Mouse (Mus musculus) ES-E14 (cell line): ENCODE measurements around the gene Papolb.

Experiments used
- CHD2 ChIP-seq: IDR thresholded peaks from 2 replicates; pipeline ENCODE4 v1.6.1; 2014; ENCODE audit warnings: mild to moderate bottlenecking, low read depth, low read length, inconsistent platforms
- HCFC1 ChIP-seq: IDR thresholded peaks from 2 replicates; pipeline ENCODE4 v1.6.1; 2012; ENCODE audit warnings: low read length, inconsistent platforms, borderline replicate concordance; ENCODE audit not compliant: insufficient read depth
- ZC3H11A ChIP-seq: IDR thresholded peaks from 2 replicates; pipeline ENCODE4 v1.6.1; 2012; ENCODE audit warnings: low read depth, mild to moderate bottlenecking, inconsistent platforms, low read length, borderline replicate concordance
- ZNF384 ChIP-seq: IDR thresholded peaks from 2 replicates; pipeline ENCODE4 v1.6.1; 2012; ENCODE audit warnings: low read depth, low read length, inconsistent platforms

- TF ChIP-seq CHD2: no peak
- no peak for TF ChIP-seq ZC3H11A
- no peak for TF ChIP-seq HCFC1
- TF ChIP-seq ZNF384: no peak
Observed at GRCm38 (mm10) chr5:142555866-142556265, 26.0 kb upstream of the Papolb start.
